Mouse (Mus musculus) frontal cortex, postnatal 25 days (tissue): ENCODE measurements around the gene C1qtnf2.

ENCODE experiments used
- DNase-seq, 2 experiments: peaks; one replicate each; pipeline ENCODE4 v3.0.0; 2022; ENCODE audit warnings: low spot score in 2 of 2

Gene C1qtnf2

DNA sequence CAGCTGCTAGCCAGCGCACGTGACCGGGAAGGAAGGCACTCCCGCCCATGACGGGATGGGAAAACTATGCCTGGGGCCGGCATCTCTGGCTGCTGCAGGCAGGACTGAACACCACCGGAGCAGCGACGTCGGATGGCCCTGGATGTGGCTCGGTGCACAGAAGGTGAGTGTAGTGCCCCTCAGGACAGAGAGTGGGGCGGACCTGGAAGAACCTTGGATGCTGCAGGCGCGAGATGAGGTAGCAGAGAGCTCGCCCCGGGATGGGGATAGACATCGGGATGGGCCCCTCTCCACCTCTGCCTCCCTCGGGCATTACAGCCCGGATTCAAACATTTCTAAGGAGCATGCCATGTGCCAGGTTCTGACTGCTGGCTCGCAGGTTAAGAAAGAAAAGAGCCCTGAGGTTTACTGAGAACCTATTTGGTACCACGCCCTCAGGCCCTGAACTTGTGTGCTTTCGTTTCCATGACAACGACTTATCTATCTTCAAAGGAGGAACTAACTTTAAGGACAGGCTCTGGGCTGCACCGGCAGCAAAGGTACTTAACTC, at the start of gene C1qtnf2:
Gene C1qtnf2, plus strand, starts transcription at position 52 of the 550 bp plus-strand sequence.
- DNase-seq: no peak

DNA sequence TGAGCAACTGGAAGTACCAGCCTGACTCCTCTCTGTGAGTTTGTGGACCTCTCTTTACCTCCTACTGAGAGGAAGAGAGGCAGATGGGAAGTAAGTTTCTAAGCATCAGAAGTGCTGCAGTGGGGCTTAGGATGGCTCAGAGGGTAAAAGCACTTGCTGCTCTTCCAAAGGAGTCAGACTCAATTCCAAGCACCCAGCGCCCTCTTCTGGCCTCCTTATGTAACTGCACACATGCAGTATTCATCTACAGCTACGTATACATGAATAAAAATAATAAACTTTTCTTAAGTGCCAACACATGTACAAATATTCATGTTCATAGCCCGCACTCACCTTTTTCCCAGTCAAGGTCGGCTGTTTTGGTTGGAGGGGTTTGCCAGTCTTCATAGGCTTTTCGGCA, 49.7 kb upstream of the C1qtnf2 start:
- no peak for DNase-seq

DNA sequence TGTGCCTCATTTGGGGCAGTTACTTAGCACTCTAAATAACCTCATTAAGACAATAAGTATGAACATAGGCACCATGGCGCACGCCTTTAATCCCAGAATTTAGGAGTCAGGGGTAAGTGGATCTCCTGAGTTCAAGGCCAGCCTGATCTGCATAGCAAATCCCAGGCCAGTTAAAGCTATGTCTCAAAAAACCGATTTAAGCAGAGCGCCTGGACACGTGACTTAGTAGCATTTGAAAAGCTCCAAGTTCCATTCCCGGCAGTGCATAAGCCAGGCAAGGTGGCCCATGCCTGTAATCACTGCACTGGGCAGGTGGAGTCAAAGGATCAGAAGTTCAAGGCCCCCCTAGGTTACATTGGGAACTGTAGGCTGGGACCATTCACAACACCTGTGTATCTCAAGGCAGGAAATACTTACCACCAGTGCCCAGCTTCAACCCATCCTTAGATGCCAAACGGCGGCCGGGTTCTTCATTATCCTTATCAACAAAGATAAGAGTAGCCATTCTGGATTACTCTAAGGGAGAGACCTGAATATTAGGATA, 48.8 kb upstream of the C1qtnf2 start:
- DNase-seq: no peak

DNA sequence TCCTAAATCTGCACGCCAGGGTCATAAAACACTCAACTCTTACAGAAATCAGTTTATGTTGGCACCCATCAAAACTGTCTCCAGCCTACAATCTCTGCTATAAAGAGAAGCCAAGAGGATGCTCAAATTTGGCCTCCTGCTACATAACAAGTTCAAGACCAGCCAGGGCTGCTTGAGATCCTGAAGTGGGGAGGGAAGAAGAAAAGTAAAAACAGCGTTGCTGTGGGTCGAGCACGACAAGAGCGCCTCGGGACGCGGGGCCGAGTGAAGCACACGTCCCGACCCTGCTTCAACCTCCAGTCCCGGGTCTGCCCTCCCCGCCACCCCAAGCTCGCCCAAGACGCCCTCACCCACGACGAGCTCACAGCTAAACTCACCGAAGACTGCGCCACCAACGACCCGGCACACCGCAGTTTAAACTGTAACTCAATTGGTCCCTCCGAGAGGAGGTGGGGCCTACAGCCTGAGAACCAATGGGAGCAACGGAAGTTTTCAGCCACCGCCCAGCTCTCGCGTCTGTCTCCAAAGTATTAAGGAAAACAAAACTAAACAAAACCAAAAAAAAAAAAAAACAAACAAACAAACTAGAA, 48.2 kb upstream of the C1qtnf2 start, which contains the start of gene Pttg1:
Gene Pttg1, minus strand, starts transcription at position 428 of the 590 bp plus-strand sequence.
- peak; percentile 24 to 54 for DNase-seq

DNA sequence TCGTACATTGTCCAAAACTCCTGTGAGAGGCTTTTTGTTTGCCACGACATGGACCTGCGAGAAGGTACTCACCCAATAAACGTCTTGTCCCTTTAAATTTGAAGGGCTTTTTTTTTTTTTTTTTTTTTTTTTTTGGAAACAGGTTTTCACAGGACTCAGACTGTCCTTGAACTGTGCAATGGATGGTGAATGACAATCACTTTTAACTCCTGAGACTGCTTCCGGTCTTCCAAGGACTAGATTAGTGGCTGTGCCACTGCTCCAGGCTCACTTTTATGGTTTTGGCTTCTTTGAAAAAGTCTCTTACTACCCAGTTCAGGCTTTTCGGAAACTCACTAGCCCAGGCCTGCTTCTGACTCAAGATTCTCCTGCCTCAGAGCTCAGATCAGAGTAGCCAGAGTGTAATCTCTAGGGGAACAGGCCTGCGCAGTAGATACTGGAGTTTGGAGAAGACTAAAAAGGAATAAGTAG, 47.6 kb upstream of the C1qtnf2 start:
- DNase-seq: no peak

DNA sequence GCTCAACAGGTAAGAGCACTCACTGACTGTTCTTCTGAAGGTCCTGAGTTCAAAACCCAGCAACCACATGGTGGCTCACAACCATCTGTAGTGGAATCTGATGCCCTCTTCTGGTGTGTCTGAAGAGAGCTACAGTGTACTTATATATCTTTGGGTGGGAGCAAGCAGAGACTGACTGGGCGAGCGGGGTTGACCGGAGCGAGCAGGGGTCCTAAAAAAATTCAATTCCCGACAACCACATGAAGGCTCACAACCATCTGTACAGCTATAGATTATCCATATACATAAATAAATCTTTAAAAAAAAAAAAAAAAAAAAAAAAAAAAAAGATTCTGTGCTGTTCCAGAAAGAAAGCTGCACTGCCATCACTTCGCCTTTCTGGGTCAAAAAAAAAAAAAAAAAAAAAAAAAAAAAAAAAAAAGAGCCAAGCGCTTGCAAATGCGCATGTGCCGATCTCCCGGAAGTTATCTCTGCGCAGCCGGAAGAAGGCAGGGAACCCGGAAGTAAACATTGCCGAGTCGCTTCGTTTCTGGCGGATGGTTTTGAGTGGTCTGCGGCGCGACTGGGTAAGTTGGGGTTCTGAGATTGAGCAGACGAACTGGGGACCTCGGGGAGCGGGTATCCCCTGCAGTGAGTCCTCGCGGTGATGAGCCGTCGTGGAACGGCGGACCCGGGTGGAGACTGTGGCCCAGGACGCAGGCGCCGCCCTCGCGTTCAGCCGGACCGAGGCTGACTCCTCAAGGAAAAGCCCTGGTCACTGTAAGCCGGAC, 40.6 kb upstream of the C1qtnf2 start, which contains the start of gene Slu7:
Gene Slu7, plus strand, starts transcription at position 491 of the 770 bp plus-strand sequence.
- DNase-seq: peak; percentile 9 to 50

DNA sequence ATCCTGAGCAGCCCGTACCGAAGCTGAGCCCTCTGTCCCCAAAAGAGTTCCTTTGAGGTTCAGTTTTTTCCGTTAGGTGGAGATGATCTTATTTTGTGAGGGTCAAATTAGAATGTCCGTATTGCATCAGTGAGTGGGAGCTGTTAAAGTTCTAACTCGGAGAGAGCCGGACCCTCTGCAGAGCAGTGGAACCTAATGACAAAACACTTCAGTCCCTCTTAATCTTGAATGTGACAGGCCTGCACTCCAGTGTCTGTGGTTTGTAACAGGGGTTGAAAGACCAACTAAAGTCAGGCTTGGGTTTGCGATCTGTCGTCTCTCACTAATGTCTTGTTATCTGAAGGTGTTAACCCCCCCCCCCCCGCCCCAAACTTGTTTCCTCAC, 40.1 kb upstream of the C1qtnf2 start:
- no peak for DNase-seq

DNA sequence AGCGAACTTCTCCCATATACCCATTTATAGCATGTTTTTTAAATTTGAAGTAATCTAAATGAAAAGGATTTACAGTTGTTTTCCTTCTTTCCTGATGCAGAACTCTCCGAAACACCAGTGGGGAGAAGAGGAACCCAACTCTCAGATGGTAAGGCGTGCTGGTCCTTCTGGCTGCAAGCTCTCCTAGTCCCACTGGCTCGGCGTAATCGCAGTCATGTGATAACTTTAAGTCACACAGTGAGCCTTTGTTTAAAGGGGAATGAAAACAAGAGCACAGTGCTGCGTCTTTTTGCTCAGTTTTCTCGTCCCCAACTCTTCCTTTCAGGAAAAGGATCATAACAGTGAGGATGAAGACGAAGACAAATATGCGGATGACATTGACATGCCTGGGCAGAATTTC, 33.0 kb upstream of the C1qtnf2 start:
- DNase-seq: no peak

DNA sequence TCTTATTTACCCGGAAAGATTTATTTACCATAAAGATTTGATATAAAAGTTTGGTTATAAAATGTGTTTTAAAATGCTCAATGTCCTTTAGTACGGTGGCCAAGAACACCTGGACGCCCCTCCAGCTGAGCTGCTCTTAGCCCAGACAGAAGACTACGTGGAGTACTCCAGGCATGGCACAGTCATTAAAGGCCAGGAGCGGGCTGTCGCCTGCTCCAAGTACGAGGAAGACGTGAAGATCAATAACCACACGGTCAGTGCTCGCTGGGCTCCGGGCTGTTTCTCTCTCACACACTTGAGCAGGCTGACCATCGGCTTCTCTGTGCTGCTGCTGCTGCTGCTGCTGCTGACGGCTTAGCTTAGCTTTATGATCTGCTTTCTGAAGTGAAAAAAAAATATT, 30.9 kb upstream of the C1qtnf2 start:
- no peak for DNase-seq

DNA sequence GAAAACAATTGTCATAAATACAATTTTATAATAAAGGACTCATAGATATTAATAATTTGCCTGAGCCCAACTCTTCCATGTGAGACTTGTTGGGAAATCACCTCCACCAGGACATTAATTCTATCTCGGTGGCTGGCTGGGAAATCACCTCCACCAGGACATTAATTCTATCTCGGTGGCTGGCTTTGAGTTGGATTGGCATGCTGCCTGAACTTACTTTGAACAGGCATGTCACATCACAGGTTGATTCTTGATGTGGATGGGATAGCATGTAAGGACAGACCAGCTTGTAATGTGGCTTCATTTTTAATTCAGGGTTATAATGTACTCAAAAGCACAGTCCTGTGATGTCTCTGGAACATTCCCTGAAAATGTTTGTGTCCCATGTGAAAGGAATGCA, 24.2 kb upstream of the C1qtnf2 start:
- DNase-seq: no peak

DNA sequence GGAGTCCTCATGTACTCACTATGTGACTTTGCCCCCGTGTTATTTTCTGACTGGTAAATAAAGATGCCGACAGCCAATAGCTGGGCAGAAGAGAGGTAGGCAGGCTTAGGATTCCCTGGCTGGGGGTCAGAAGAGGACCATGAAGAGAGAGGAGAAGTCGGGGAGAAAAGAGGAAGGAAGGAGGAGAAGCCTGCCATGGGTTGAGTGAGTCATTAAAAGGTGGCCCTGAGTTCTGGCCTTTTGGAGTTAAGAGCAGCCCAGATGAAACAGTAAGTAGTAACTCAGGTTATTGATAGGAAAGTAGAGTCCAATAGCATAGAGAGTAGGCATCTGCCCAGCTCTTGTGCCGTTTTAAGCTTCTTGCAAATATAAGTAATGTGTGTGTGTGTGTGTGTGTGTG, 22.8 kb upstream of the C1qtnf2 start:
- no peak for DNase-seq

DNA sequence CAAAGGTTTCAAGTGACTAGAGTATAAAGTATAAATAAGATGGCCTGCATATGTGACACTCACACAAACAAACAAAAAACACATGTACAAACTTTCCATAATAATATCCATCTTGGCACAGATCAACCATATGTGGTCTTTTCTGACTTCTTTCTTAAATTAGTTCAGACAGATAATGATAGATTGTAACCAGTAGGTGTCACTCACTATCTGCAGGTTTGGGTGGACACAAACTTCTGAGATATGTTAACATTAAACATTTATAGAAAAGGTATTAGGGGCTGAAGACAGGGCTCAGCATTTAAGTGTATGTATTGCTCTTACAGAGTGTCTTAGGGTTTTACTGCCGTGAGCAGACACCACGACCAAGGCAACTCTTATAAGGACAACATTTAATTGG, 21.8 kb upstream of the C1qtnf2 start:
- no peak for DNase-seq

DNA sequence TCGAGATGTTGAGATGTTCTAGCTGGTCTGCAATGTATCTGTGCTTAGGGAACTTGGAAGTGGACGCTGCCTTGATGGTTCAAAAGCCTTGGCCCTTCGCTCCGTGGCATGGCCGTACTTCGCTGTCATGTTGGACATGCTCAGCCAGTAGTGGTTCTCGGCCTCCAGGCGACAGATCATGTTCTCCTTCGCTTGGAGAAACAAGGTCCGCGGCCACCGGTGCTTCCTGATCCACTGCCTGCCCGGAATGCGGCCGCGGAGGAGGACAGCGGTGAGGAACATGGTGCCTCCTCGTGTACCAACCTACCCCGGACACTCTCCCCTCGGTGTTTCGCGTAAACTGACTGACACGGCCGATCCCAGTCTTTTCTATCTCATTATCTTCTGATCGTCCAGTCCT, 10.9 kb upstream of the C1qtnf2 start:
- no peak for DNase-seq

DNA sequence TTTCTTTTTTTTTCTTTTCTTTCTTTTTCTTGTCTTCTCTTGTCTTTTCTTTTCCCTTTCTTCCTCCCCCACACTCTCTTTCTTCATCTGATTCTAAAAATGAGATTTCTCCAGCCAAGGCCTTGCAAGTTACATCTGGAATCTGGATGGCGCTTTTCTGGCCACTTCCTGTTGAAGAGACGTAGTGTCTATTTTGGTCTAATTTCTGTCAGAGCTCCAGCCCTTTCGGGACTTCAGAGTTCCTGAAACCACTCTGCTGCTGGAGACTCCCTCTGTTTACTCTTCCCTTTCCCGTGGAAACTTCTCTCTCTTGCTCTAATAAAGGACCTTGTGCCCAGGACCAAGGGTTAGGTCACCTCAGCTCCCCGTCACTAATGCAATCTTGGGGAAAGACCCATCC, 4.0 kb upstream of the C1qtnf2 start:
- DNase-seq: no peak

DNA sequence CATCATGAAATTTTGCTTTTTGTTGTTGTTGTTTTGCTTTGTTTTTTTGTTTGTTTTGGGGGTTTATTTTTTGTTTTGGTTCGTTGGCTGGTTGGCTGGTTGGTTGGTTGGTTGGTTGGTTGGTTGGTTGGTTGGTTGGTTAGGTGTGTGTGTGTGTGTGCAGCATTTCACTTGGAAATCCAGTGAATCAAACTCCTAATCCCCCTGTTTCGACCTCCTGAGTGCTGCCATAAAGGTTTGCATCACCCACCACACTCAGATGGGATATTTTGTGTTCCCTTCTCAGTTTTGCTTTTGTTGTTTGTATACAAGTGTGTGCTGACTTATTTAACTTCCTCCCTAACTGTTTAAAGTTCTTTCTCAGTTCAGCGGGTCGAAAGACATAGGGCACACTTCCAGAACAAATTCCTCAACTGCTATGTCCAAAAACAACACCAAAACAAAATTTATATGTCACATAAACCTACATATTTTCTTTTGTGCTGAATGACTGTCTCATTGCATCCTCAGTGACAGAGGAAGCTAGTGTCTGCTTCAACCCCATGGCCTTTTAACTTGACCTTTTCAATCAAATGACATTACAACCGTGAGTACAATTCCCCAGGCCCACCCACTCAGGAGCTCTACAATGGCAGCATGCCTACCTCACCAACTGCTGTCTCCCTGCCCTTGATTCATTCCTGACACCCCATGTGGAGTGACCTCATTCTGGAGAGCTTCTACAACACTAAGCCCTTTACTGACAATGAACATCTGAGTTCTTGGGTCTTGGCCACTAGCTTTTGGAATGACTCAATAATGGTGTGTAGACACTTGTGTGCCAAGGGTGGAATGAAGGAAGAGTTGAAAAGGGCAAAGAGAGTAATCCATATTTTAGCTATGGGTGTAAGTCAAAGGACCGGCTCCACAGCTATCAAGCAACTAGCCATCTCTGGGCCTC, 2.9 kb upstream of the C1qtnf2 start:
- no peak for DNase-seq

DNA sequence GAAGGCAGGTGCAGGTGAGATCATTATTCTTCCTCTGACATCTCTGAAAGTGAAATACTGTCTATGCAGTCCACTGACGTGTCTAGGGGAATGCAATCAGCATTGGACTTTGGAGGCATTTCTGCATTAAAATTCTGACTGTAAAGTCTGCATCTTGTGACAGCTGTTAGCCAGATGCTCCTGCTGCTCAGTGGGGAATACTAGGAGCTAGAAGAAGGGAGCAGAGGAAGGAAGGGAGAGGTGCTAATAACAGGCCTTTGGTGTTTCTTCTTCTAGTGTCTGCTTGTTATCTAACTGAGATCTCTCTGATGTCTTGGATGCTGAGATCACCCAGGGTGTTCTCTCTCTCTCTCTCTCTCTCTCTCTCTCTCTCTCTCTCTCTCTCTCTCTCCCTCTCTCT, 961 bp upstream of the C1qtnf2 start:
- DNase-seq: no peak

DNA sequence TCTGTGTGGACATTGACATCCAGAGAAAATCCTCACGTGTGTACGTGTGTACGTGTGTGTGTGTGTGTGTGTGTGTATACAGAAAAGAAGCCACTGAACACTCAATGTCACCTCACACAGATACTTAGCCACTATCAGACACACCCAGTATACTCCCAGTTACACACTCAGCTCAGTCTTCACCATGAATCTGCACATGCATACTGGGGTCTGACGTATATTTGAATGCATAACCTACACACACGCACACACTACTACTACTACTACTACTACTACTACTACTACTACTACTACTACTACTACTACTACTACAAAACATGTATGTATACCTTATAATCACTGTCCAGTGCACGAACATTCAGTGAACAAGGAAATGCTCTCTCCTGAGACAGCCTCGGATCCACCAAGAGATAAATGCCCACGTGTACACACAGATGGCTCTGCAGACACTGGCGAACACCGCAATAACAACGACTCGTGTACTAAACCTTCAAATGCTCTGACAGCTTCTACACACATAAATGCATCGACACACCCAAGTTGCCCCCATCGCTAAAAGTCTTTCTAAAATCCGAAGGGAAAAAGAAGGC, 346 bp upstream of the C1qtnf2 start:
- no peak for DNase-seq

DNA sequence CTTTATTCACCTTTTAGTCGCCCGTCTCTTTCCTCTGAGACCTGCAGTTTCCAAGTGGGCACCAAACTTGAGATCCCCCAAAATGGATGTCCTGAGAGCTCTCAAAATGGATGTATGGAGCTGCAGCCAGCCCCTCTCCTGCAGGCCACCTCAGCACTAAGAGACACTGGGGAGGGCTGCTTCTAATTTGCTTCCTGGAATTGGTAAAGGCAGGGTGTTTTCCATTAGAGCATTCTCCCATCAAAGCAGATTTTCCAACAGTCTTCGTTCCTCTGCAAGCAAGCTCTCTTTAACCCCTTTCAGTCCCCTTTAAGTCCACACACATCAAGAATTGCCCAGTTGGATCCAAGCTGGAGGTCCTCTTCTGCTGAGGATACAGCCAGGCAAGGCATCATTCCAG, 5.3 kb downstream of the C1qtnf2 start:
- DNase-seq: no peak

DNA sequence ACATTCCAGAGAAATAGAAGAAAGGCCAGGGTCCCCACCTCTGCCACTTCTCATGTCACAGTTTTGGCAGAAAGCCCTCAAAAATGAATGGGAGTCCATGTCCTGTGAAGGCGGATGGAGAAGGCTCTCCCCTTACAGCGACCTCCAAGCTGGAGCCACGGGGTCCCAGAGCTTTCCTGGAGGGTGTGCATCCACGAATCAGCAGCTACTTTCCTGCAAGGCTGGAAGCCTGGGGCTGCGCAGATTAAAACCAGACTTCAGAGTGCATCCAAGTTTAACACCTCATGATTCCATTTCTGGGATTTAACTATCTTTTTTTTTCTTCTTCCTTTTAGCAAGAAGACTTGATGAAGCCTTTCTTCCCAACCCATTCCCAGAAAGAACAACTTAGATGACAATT, 6.5 kb downstream of the C1qtnf2 start:
- DNase-seq: no peak

DNA sequence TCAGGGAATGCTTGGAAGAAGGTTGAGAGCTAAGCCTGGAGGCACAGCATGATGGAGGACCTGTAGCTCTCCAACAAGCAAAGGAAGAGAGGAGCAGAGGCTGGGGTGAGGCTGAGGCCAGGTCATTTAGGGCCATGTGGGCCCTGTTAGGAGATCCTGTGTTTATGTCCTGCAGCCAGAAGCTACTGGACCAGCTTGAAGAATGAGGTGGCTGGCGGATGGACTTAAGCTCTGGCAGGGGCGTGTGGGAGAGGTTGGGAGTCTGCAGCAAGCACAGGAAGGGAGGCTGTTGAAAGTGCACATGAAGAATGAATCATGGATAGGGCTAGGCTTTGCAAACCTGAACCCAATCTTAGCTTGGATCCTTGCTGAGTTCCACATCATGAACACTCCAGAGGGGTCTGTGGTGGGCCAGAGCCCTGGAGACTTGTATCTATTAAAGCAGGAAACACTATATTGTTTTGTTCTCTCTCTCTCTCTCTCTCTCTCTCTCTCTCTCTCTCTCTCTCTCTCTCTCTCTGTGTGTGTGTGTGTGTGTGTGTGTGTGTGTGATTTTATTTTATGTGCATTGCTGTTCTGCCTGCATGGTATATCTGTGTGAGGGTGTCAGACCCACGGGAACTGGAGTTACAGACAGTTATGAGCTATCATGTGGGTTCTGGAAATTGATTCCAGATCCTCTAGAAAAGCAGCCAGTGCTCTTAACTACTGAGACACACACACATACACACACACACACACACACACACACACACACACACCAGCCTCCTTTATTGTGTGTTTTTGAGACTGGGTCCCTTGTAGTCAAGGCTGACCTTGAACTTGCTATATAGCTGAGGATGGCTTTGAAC, 7.8 kb downstream of the C1qtnf2 start:
- no peak for DNase-seq
